ENCODE assay signal across 9 mouse cellular contexts in the genomic region with DNA sequence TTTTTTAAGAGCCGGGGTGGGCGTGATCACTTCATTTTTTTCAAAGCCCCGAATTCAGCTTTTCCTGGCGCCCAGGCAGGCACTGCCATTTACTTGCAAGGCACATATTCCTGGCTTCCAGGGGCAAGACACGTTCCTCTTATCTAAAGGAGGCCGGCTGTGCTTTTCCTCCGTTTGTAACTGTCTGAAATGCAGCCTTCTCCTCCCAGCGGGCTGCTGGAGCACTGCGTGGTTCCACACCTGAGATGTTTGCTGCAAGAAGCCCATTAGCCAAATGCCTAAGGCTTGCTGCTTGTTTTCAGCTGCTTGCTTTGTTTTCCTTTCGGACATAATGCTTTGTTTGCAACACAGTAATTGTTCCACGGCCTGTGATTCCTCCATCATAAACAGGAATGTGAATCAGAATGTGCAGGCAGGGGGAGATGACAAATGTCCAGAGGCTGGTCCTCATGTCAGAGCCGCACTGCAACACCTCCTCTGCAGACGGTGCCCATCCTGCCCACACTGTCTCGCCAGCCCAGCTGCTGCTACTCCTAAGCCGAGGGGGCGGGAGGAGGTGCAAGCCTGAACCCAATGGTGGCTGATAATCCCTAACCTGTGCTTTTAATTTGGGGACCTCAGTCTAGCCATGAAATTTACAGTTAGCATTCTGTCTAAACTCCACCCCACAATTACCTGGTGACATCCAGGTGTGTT. TPM values are rescaled to one million over a fixed set of nuclear protein-coding genes. Genes with fewer than 3 reads are reported as not detected.
DNase-seq lines count a peak whose midpoint lies in the region; ATAC-seq and TF ChIP-seq lines count a peak whose summit lies in the region.
"Had no signal": no experiment of that assay in that cellular context is flagged by ENCODE, and none has a peak within 500 bp of the region (broad histone marks: within the 10 kb centered on the region; RNA-seq: fewer than 3 reads in every experiment).

No protein-coding gene starts in this region.

- 8% methylated on average over 16 of the region's 16 CpGs for WGBS in lung, embryonic 14.5 days
- WGBS in neural tube, embryonic 15.5 days = 21% methylated on average over 16 of the region's 16 CpGs

- no peak overlapping the region for H3K4me3 ChIP-seq in lung, embryonic 14.5 days (ENCODE audit: low read depth, low read length)
- H3K4me3 ChIP-seq in left cerebral cortex, adult 2 months = no peak overlapping the region
- H3K4me3 ChIP-seq in neural tube, embryonic 15.5 days (replicated peaks) = no peak overlapping the region

- no peak overlapping the region for H3K9ac ChIP-seq in lung, embryonic 14.5 days
- H3K9ac ChIP-seq in neural tube, embryonic 15.5 days (replicated peaks) = no peak overlapping the region

- H3K36me3 ChIP-seq in lung, embryonic 14.5 days (ENCODE audit: insufficient read depth) = no peaks in the 10 kb centered on the region
- no peaks in the 10 kb centered on the region for H3K36me3 ChIP-seq in neural tube, embryonic 15.5 days

- peak; percentile 19 to 23 for DNase-seq in cerebellum, postnatal 10 days
- no peak for DNase-seq in cerebellum, adult 9-11 months
- no peak for DNase-seq in lung, embryonic 14.5 days
- DNase-seq in lung, postnatal 4 days = no peak
- peak; percentile 21 to 28 for DNase-seq in left cerebral cortex, adult 2 months (ENCODE audit: extremely low spot score in 1 of 2, low spot score in 2 of 2)
- DNase-seq in testis, postnatal 14 days (ENCODE audit: low spot score) = no peak
- no peak for DNase-seq in cerebellum, adult 9-10 months
- DNase-seq: thymus, postnatal 36 days had no signal

- peak; percentile 52; the same call in 1 of the 2 replicates for ATAC-seq in lung, embryonic 14.5 days (ENCODE audit: insufficient read depth)
- ATAC-seq in neural tube, embryonic 15.5 days (ENCODE audit: low FRiP score) = peak; percentile 79

- TF ChIP-seq CTCF in lung, embryonic 14.5 days (IDR thresholded peaks at IDR 0.05; ENCODE audit: low read depth) = no peak
- TF ChIP-seq CTCF in left cerebral cortex, adult 2 months (IDR thresholded peaks at IDR 0.05) = peak; percentile 30

- H3K27me3 ChIP-seq in lung, embryonic 14.5 days (ENCODE audit: insufficient read depth, low read length) = no peaks in the 10 kb centered on the region
- no peaks in the 10 kb centered on the region for H3K27me3 ChIP-seq in neural tube, embryonic 15.5 days (replicated peaks)

- H3K9me3 ChIP-seq in lung, embryonic 14.5 days (ENCODE audit: low read depth, low read length) = no peaks in the 10 kb centered on the region
- H3K9me3 ChIP-seq in neural tube, embryonic 15.5 days (replicated peaks) = no peaks in the 10 kb centered on the region

- peak overlapping the region; percentile 18; the same call in 1 of the 2 replicates for H3K4me2 ChIP-seq in lung, embryonic 14.5 days
- H3K4me2 ChIP-seq in neural tube, embryonic 15.5 days = peak overlapping the region; percentile 22

- no peaks in the 10 kb centered on the region; the same call in 1 of the 2 replicates for H3K4me1 ChIP-seq in lung, embryonic 14.5 days (ENCODE audit: insufficient read depth)
- peaks cover 32% of the 10 kb centered on the region for H3K4me1 ChIP-seq in neural tube, embryonic 15.5 days

- intact Hi-C loops in left cerebral cortex, adult 2 months (cut with DNase I) = no loop called here

- 0 out of 2 replicates have a peak overlapping the region, but pooled peaks have one; percentile 46 for H3K27ac ChIP-seq in lung, embryonic 14.5 days (ENCODE audit: low read depth)
- no peak overlapping the region for H3K27ac ChIP-seq in left cerebral cortex, adult 2 months
- peak overlapping the region; percentile 71 for H3K27ac ChIP-seq in neural tube, embryonic 15.5 days (replicated peaks)

RNA-seq across cellular contexts. Expression of gene Slc6a5, which starts 27.1 kb away (rescaled TPM):
- not detected in 2 replicates for polyA plus RNA-seq in lung, embryonic 14.5 days (2014; fragmentation: Nextera tagmentation; extraction: Ambion mirVana)
- total RNA-seq in left cerebral cortex, adult 2 months (2021) = under 1 TPM; 0.07 TPM
- polyA plus RNA-seq in neural tube, embryonic 15.5 days (2015; fragmentation: Nextera tagmentation; extraction: Ambion mirVana) = 14.9 and 19.7 TPM in 2 replicates

Comparison
In these comparisons a context has a peak if more than half of its experiments do, and no peak if none do; other contexts are left out.
1. DNase-seq: peak in cerebellum, postnatal 10 days (2 of 2) and left cerebral cortex, adult 2 months (2 of 2); none in cerebellum, adult 9-11 months (single experiment), lung, embryonic 14.5 days (single experiment), lung, postnatal 4 days (0 of 2), testis, postnatal 14 days (single experiment) and cerebellum, adult 9-10 months (single experiment).
2. RNA of gene Slc6a5, which starts 27.1 kb away (polyA plus RNA-seq): 14.9 to 19.7 TPM in neural tube, embryonic 15.5 days; not detected in lung, embryonic 14.5 days; every median in the first group is over 10 times any median in the second.